Mouse (Mus musculus): ENCODE results near the gene Ccdc69.

GRCm38 (mm10) chr11:55077331-55078231, at the start of gene Ccdc69:
- no peak for TF ChIP-seq CTCF (IDR thresholded peaks at IDR 0.05; ENCODE audit: low read depth)
- no peak for TF ChIP-seq EP300 (IDR thresholded peaks at IDR 0.05; ENCODE audit: low read depth)

All from heart, postnatal 0 days (tissue).